Mouse (Mus musculus) G1E (cell line): ENCODE data around the gene Ate1. TPM values are rescaled to one million over a fixed set of nuclear protein-coding genes. Genes with fewer than 3 reads are reported as not detected.

Experiments used
- ATAC-seq: 2 replicates; pipeline ENCODE4 v1.8.0; 2016; ENCODE audit warnings: mild to moderate bottlenecking; ENCODE audit not compliant: insufficient number of reproducible peaks, poor library complexity, low FRiP score, severe bottlenecking; ENCODE audit errors: extremely low read depth
- DNase-seq: peaks from one replicate; pipeline ENCODE4 v3.0.0; 2012; ENCODE audit warnings: low spot score
- H3K27me3 ChIP-seq: 2 replicates; pipeline ENCODE4 v1.6.1; 2012; ENCODE audit warnings: mild to moderate bottlenecking, low read length, inconsistent platforms; ENCODE audit not compliant: insufficient read depth
- H3K36me3 ChIP-seq: replicated peaks from 2 replicates; pipeline ENCODE3; 2012; ENCODE audit warnings: mild to moderate bottlenecking, inconsistent platforms
- H3K4me1 ChIP-seq: 2 replicates; pipeline ENCODE4 v1.6.1; 2012; ENCODE audit warnings: low read depth, low read length, inconsistent platforms, mixed read lengths; ENCODE audit not compliant: insufficient read depth
- H3K4me3 ChIP-seq: 2 replicates; pipeline ENCODE4 v1.5.1; 2012; ENCODE audit warnings: low read depth, mild to moderate bottlenecking, inconsistent platforms, low read length, moderate library complexity, mixed read lengths
- H3K9me3 ChIP-seq: replicated peaks from 2 replicates; pipeline ENCODE4 v1.6.1; 2012; ENCODE audit warnings: inconsistent platforms
- CTCF ChIP-seq: IDR thresholded peaks from 2 replicates; pipeline ENCODE4 v1.5.1; 2012; ENCODE audit warnings: low read depth, low read length, inconsistent platforms, mixed read lengths
- GATA1 ChIP-seq: IDR thresholded peaks from 2 replicates; pipeline ENCODE4 v1.6.1; 2012; ENCODE audit warnings: borderline replicate concordance, low read length, inconsistent platforms, mixed read lengths
- GATA2 ChIP-seq: IDR thresholded peaks from 2 replicates; pipeline ENCODE4 v1.6.1; 2012; ENCODE audit warnings: low read depth, low read length, inconsistent platforms, borderline replicate concordance
- POLR2AphosphoS5 ChIP-seq: IDR thresholded peaks from 2 replicates; pipeline ENCODE4 v1.6.1; 2012; ENCODE audit warnings: low read depth, low read length, inconsistent platforms; ENCODE audit not compliant: insufficient replicate concordance
- TAL1 ChIP-seq: conservative IDR thresholded peaks from 2 replicates; pipeline ENCODE4 v1.6.1; 2012; ENCODE audit warnings: low read depth, low read length, inconsistent platforms, mixed read lengths
- polyA plus RNA-seq: library from polyadenylated mRNA; stranded (reverse); fragments of >175 nt; gene quantifications from 2 replicates; pipeline ENCODE4 v1.2.3, GENCODE M21; 2012
- total RNA-seq, 2 experiments: library from RNA; stranded (forward) in 1 of 2; stranded (reverse) in 1 of 2; fragments of 200-1000 nt in 1 of 2; fragments of >200 nt in 1 of 2; fragmentation: Nextera tagmentation in 1 of 2; gene quantifications; 2 replicates each; pipeline ENCODE4 v1.2.3; 2014 to 2017

The Ate1 gene
- total and polyA plus RNA-seq, 3 experiments, result 5.2 to 49.9 (median 32.2) TPM

- peaks cover 16% of the 10 kb centered on the region for H3K27me3 ChIP-seq
- no peak overlapping the region for H3K4me3 ChIP-seq
- TF ChIP-seq GATA2 (no peak), POLR2AphosphoS5 (no peak), GATA1 (no peak), TAL1 (no peak), CTCF (no peak)
- no peaks in the 10 kb centered on the region for H3K9me3 ChIP-seq
- DNase-seq (no peak), ATAC-seq (no peak)
- no peaks in the 10 kb centered on the region for H3K36me3 ChIP-seq
- H3K4me1 ChIP-seq, result no peaks in the 10 kb centered on the region
Measured at GRCm38 (mm10) chr7:130558592-130558991, 38.4 kb upstream of the Ate1 start.

- TF ChIP-seq CTCF, result no peak
- TF ChIP-seq GATA2, result no peak
- no peak for TF ChIP-seq GATA1
- no peak for TF ChIP-seq POLR2AphosphoS5
- no peak for TF ChIP-seq TAL1
Measured at GRCm38 (mm10) chr7:130555597-130555996, 35.4 kb upstream of the Ate1 start.

GRCm38 (mm10) chr7:130553321-130553720, 33.2 kb upstream of the Ate1 start:
- Histone ChIP-seq H3K4me1 (no peaks in the 10 kb centered on the region), H3K4me3 (no peak overlapping the region), H3K9me3 (no peaks in the 10 kb centered on the region), H3K27me3 (peaks cover 24% of the 10 kb centered on the region), H3K36me3 (no peaks in the 10 kb centered on the region)
- ATAC-seq (no peak), DNase-seq (no peak)
- TF ChIP-seq GATA2 (no peak), POLR2AphosphoS5 (no peak), GATA1 (no peak), CTCF (no peak), TAL1 (no peak)

More at GRCm38 (mm10) chr7:130555597-130555996, 35.4 kb upstream of the Ate1 start:
- no peak for DNase-seq
- Histone ChIP-seq H3K4me3 (no peak overlapping the region), H3K9me3 (no peaks in the 10 kb centered on the region), H3K4me1 (no peaks in the 10 kb centered on the region), H3K36me3 (no peaks in the 10 kb centered on the region), H3K27me3 (peaks cover 21% of the 10 kb centered on the region)
- ATAC-seq, result no peak

- peaks cover 2% of the 10 kb centered on the region for H3K4me1 ChIP-seq
- DNase-seq (no peak), ATAC-seq (no peak)
- peaks cover 26% of the 10 kb centered on the region for H3K27me3 ChIP-seq
- H3K36me3 ChIP-seq, result no peaks in the 10 kb centered on the region
- TF ChIP-seq TAL1, result no peak
- TF ChIP-seq POLR2AphosphoS5, result no peak
- no peak for TF ChIP-seq CTCF
- TF ChIP-seq GATA1, result no peak
- no peak for TF ChIP-seq GATA2
- no peaks in the 10 kb centered on the region for H3K9me3 ChIP-seq
- no peak overlapping the region for H3K4me3 ChIP-seq
Measured at GRCm38 (mm10) chr7:130552780-130553179, 32.6 kb upstream of the Ate1 start.

GRCm38 (mm10) chr7:130547635-130548175, 27.5 kb upstream of the Ate1 start:
- Histone ChIP-seq H3K4me1 (peaks cover 28% of the 10 kb centered on the region), H3K36me3 (peaks cover 29% of the 10 kb centered on the region), H3K27me3 (peaks cover 12% of the 10 kb centered on the region), H3K4me3 (peak overlapping the region; percentile 97), H3K9me3 (no peaks in the 10 kb centered on the region)
- ATAC-seq (no peak), DNase-seq (no peak)
- TF ChIP-seq POLR2AphosphoS5 (no peak), TAL1 (no peak), CTCF (no peak), GATA1 (no peak), GATA2 (no peak)

GRCm38 (mm10) chr7:130546791-130547484, 26.8 kb upstream of the Ate1 start:
- H3K9me3 ChIP-seq, result no peaks in the 10 kb centered on the region
- peaks cover 28% of the 10 kb centered on the region for H3K4me1 ChIP-seq
- peak; percentile 84 for ATAC-seq
- TF ChIP-seq GATA1, result no peak
- peak; percentile 48 for TF ChIP-seq CTCF
- no peak for TF ChIP-seq GATA2
- DNase-seq, result peak; percentile 85
- H3K27me3 ChIP-seq, result peaks cover 10% of the 10 kb centered on the region; the same call in 1 of the 2 replicates
- peaks cover 36% of the 10 kb centered on the region for H3K36me3 ChIP-seq
- peak overlapping the region; percentile 97 for H3K4me3 ChIP-seq
